Mouse (Mus musculus): ENCODE data around the gene Gsto2. TPM values are rescaled to one million over a fixed set of nuclear protein-coding genes. Genes with fewer than 3 reads are reported as not detected.

Gsto2 gene
- total RNA-seq, 2 experiments from 2014 or later, result 0.33 TPM; not detected in 1

GRCm38 (mm10) chr19:47854796-47855783 lies 10.2 kb upstream of the Gsto2 start, which contains the start of gene Gsto1:
Gsto1 (plus strand) TSS chr19:47854970.
- ATAC-seq (replicated peaks; ENCODE audit: low FRiP score, low TSS enrichment, poor library complexity, severe bottlenecking), result peak; percentile 92

GRCm38 (mm10) chr19:47857957-47858942 lies 7.1 kb upstream of the Gsto2 start:
- no peak for ATAC-seq (replicated peaks; ENCODE audit: low FRiP score, low TSS enrichment, poor library complexity, severe bottlenecking)

GRCm38 (mm10) chr19:47859180-47859579 lies 6.2 kb upstream of the Gsto2 start:
- ATAC-seq (replicated peaks; ENCODE audit: low FRiP score, low TSS enrichment, poor library complexity, severe bottlenecking), result no peak

- ATAC-seq (replicated peaks; ENCODE audit: low FRiP score, low TSS enrichment, poor library complexity, severe bottlenecking), result no peak
Observed at GRCm38 (mm10) chr19:47862581-47862980, 2.8 kb upstream of the Gsto2 start.

- no peak for ATAC-seq (replicated peaks; ENCODE audit: low FRiP score, low TSS enrichment, poor library complexity, severe bottlenecking)
Observed at GRCm38 (mm10) chr19:47864051-47864450, 1.3 kb upstream of the Gsto2 start.

GRCm38 (mm10) chr19:47864721-47865120 lies 613 bp upstream of the Gsto2 start:
- no peak for ATAC-seq (replicated peaks; ENCODE audit: low FRiP score, low TSS enrichment, poor library complexity, severe bottlenecking)

GRCm38 (mm10) chr19:47867628-47868175 lies 2.4 kb downstream of the Gsto2 start:
- no peak for ATAC-seq (replicated peaks; ENCODE audit: low FRiP score, low TSS enrichment, poor library complexity, severe bottlenecking)

GRCm38 (mm10) chr19:47868951-47869350 lies 3.6 kb downstream of the Gsto2 start:
- no peak for ATAC-seq (replicated peaks; ENCODE audit: low FRiP score, low TSS enrichment, poor library complexity, severe bottlenecking)

GRCm38 (mm10) chr19:47869516-47869915 lies 4.2 kb downstream of the Gsto2 start:
- no peak for ATAC-seq (replicated peaks; ENCODE audit: low FRiP score, low TSS enrichment, poor library complexity, severe bottlenecking)

GRCm38 (mm10) chr19:47870102-47870666 lies 4.8 kb downstream of the Gsto2 start:
- ATAC-seq (replicated peaks; ENCODE audit: low FRiP score, low TSS enrichment, poor library complexity, severe bottlenecking), result no peak

GRCm38 (mm10) chr19:47871515-47871914 lies 6.2 kb downstream of the Gsto2 start:
- ATAC-seq (replicated peaks; ENCODE audit: low FRiP score, low TSS enrichment, poor library complexity, severe bottlenecking), result peak; percentile 65

GRCm38 (mm10) chr19:47876252-47876651 lies 10.9 kb downstream of the Gsto2 start:
- no peak for ATAC-seq (replicated peaks; ENCODE audit: low FRiP score, low TSS enrichment, poor library complexity, severe bottlenecking)

- no peak for ATAC-seq (replicated peaks; ENCODE audit: low FRiP score, low TSS enrichment, poor library complexity, severe bottlenecking)
Observed at GRCm38 (mm10) chr19:47881538-47881937, 16.2 kb downstream of the Gsto2 start.

- ATAC-seq (replicated peaks; ENCODE audit: low FRiP score, low TSS enrichment, poor library complexity, severe bottlenecking), result peak; percentile 84
Observed at GRCm38 (mm10) chr19:47882151-47882881, 17.0 kb downstream of the Gsto2 start.

- no peak for ATAC-seq (replicated peaks; ENCODE audit: low FRiP score, low TSS enrichment, poor library complexity, severe bottlenecking)
Observed at GRCm38 (mm10) chr19:47882882-47883254, 17.5 kb downstream of the Gsto2 start.

GRCm38 (mm10) chr19:47884296-47885085 lies 19.2 kb downstream of the Gsto2 start:
- ATAC-seq (replicated peaks; ENCODE audit: low FRiP score, low TSS enrichment, poor library complexity, severe bottlenecking), result no peak

GRCm38 (mm10) chr19:47885191-47885743 lies 19.9 kb downstream of the Gsto2 start:
- ATAC-seq (replicated peaks; ENCODE audit: low FRiP score, low TSS enrichment, poor library complexity, severe bottlenecking), result no peak

Measured in megakaryocyte-erythroid progenitor cell, adult 5-6 weeks (primary cell).